Mouse (Mus musculus): ENCODE measurements around the gene Capn1. TPM values are rescaled to one million over a fixed set of nuclear protein-coding genes. Genes with fewer than 3 reads are reported as not detected.

The Capn1 gene
- polyA plus RNA-seq, 1 experiment from 2014 or later = 4.4 TPM

DNA sequence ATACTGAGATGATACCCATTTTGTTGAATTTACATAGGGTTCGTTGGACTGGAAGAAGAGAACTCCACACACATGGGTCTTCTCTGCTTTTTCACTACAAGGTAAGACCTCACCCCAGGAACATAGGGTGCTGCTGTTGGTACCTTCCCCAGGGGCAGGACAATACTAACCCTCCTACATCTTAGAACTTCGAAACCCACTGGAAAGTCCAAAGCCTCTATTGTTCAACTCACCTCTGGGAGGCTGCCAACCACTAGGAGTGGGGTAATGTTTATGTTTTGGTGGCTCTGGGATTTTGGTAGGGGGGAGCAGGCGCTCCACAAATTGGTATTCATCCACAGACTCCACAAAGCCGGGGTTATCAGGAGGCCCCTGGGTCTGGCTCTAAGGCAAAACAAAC is 41.0 kb upstream of the Capn1 start:
- Histone ChIP-seq H3K9ac (ENCODE audit: low read length) (peak overlapping the region; percentile 69), H3K27me3 (ENCODE audit: control insufficient read depth, insufficient read depth, low read length) (no peaks in the 10 kb centered on the region), H3K27ac (ENCODE audit: low read depth, low read length) (no peak overlapping the region), H3K4me2 (ENCODE audit: low read depth) (peak overlapping the region; percentile 45), H3K4me1 (ENCODE audit: control insufficient read depth, insufficient read depth, low read length) (peaks cover 11% of the 10 kb centered on the region; the same call in 1 of the 2 replicates), H3K36me3 (ENCODE audit: control insufficient read depth, insufficient read depth, low read length) (peaks cover 12% of the 10 kb centered on the region), H3K4me3 (ENCODE audit: low read depth, low read length) (peak overlapping the region; percentile 77), H3K9me3 (ENCODE audit: control insufficient read depth, low read length) (no peaks in the 10 kb centered on the region)
- DNase-seq (ENCODE audit: low spot score) (no peak), ATAC-seq (ENCODE audit: insufficient read depth, low FRiP score, low TSS enrichment) (no peak)
- 68% methylated on average over 4 of the region's 4 CpGs for WGBS

DNA sequence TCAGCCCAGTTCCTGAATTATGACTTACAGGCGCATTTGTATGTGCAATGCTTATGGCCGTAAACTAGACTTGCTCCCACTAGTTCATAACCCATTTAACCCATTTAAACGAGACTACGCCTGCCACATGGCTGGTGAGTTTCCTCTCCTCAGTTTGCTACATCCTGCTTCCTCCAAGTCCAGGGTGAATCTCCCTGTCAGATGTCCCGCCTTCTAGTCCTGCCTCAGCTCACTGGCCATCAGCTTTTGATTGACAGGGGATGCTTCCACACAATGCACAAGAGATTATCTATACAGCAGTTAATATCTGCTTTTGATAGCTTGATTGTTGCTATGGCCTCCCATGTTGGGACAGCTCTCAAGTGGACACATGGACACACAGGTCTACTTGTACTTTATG is 38.6 kb upstream of the Capn1 start:
- 92% methylated on average over 5 of the region's 5 CpGs for WGBS
- no peak overlapping the region for H3K4me3 ChIP-seq (ENCODE audit: low read depth, low read length)
- no peak overlapping the region for H3K9ac ChIP-seq (ENCODE audit: low read length)
- no peak for ATAC-seq (ENCODE audit: insufficient read depth, low FRiP score, low TSS enrichment)
- no peak overlapping the region for H3K27ac ChIP-seq (ENCODE audit: low read depth, low read length)
- no peaks in the 10 kb centered on the region for H3K9me3 ChIP-seq (ENCODE audit: control insufficient read depth, low read length)
- no peaks in the 10 kb centered on the region for H3K27me3 ChIP-seq (ENCODE audit: control insufficient read depth, insufficient read depth, low read length)
- no peak overlapping the region for H3K4me2 ChIP-seq (ENCODE audit: low read depth)
- peaks cover 10% of the 10 kb centered on the region; the same call in 1 of the 2 replicates for H3K4me1 ChIP-seq (ENCODE audit: control insufficient read depth, insufficient read depth, low read length)
- no peak for DNase-seq (ENCODE audit: low spot score)
- peaks cover 27% of the 10 kb centered on the region for H3K36me3 ChIP-seq (ENCODE audit: control insufficient read depth, insufficient read depth, low read length)

DNA sequence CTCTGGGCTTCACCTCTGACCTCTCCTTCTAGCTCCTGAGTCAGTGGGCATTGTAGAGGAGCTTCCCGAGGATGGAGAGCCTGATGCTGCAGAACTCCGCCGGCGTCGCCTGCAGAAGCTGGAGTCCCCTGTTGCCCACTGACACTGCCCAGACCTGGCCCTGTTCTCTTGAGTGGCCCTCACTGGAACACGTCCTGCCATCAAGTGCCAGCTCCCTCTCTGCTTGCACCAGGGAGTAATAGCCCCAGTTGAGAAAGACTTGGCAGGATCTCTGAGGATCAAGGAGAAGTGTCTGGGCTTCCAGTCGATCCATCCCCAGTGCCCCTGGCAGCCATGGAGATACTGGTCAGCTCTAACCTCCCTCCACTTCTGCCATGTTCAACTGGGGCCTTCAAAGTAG is 36.8 kb upstream of the Capn1 start:
- Histone ChIP-seq H3K9ac (ENCODE audit: low read length) (no peak overlapping the region), H3K4me3 (ENCODE audit: low read depth, low read length) (no peak overlapping the region), H3K27me3 (ENCODE audit: control insufficient read depth, insufficient read depth, low read length) (no peaks in the 10 kb centered on the region), H3K4me2 (ENCODE audit: low read depth) (no peak overlapping the region), H3K4me1 (ENCODE audit: control insufficient read depth, insufficient read depth, low read length) (peaks cover 8% of the 10 kb centered on the region; the same call in 1 of the 2 replicates), H3K36me3 (ENCODE audit: control insufficient read depth, insufficient read depth, low read length) (peaks cover 34% of the 10 kb centered on the region), H3K27ac (ENCODE audit: low read depth, low read length) (no peak overlapping the region), H3K9me3 (ENCODE audit: control insufficient read depth, low read length) (no peaks in the 10 kb centered on the region)
- WGBS = 92% methylated on average over 7 of the region's 7 CpGs
- no peak for ATAC-seq (ENCODE audit: insufficient read depth, low FRiP score, low TSS enrichment)
- DNase-seq (ENCODE audit: low spot score) = no peak

DNA sequence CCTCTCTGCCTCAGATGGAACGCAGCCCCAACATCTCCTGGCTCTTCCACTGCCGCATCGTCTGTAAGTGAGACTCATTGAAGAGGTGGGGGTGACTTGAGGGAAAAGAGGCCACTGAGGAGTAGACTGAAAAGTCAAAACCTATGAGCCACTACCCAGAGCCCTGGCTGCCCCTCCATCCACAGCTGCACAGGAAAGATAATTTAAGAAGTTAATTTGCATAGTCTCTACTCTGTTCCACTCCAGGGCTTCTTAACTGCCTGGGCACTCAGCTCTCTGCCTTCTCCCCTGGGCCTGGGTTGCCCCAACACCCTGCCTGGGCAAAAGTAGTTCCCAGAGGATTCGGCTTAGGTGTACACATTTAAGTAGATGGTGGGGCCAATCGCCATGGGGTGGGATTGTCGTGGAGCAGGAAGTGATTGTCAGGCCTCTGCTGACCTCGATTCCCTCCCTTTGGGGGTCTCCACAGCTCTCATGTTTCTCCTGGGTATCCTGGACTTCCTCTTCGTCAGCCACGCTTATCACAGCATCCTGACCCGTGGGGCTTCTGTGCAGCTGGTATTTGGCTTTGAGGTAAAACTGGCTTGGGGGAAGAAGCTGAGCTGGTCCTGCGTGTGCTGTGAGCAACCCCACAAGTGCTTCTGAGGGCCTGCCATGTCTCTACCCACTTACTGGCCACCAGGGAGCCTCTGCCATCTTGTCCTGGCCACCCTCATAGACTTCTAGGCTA is 33.1 kb upstream of the Capn1 start:
- 92% methylated on average over 11 of the region's 11 CpGs for WGBS
- Histone ChIP-seq H3K4me1 (ENCODE audit: control insufficient read depth, insufficient read depth, low read length) (peaks cover 10% of the 10 kb centered on the region), H3K4me3 (ENCODE audit: low read depth, low read length) (no peak overlapping the region), H3K9ac (ENCODE audit: low read length) (no peak overlapping the region), H3K27ac (ENCODE audit: low read depth, low read length) (no peak overlapping the region), H3K9me3 (ENCODE audit: control insufficient read depth, low read length) (no peaks in the 10 kb centered on the region), H3K4me2 (ENCODE audit: low read depth) (no peak overlapping the region), H3K36me3 (ENCODE audit: control insufficient read depth, insufficient read depth, low read length) (peaks cover 27% of the 10 kb centered on the region), H3K27me3 (ENCODE audit: control insufficient read depth, insufficient read depth, low read length) (no peaks in the 10 kb centered on the region)
- ATAC-seq (ENCODE audit: insufficient read depth, low FRiP score, low TSS enrichment) (no peak), DNase-seq (ENCODE audit: low spot score) (no peak)

DNA sequence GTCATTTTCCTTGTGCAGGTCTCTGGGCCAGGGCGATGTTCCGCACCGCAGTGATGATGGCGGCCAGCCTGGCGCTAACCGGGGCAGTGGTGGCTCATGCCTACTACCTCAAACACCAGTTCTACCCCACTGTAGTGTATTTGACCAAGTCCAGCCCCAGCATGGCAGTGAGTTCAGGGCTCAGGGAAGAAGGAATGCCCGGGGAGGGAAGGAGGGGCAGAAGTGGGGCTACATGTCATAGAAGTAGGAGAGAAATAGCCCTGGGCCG is 32.1 kb upstream of the Capn1 start:
- H3K4me1 ChIP-seq (ENCODE audit: control insufficient read depth, insufficient read depth, low read length) = peaks cover 10% of the 10 kb centered on the region
- peaks cover 25% of the 10 kb centered on the region for H3K36me3 ChIP-seq (ENCODE audit: control insufficient read depth, insufficient read depth, low read length)
- H3K27me3 ChIP-seq (ENCODE audit: control insufficient read depth, insufficient read depth, low read length) = no peaks in the 10 kb centered on the region
- peak overlapping the region; percentile 92 for H3K4me2 ChIP-seq (ENCODE audit: low read depth)
- peak overlapping the region; percentile 93 for H3K4me3 ChIP-seq (ENCODE audit: low read depth, low read length)
- H3K9ac ChIP-seq (ENCODE audit: low read length) = peak overlapping the region; percentile 93
- WGBS = 87% methylated on average over 8 of the region's 8 CpGs
- ATAC-seq (ENCODE audit: insufficient read depth, low FRiP score, low TSS enrichment) = no peak
- no peak for DNase-seq (ENCODE audit: low spot score)
- H3K27ac ChIP-seq (ENCODE audit: low read depth, low read length) = no peak overlapping the region
- H3K9me3 ChIP-seq (ENCODE audit: control insufficient read depth, low read length) = no peaks in the 10 kb centered on the region

DNA sequence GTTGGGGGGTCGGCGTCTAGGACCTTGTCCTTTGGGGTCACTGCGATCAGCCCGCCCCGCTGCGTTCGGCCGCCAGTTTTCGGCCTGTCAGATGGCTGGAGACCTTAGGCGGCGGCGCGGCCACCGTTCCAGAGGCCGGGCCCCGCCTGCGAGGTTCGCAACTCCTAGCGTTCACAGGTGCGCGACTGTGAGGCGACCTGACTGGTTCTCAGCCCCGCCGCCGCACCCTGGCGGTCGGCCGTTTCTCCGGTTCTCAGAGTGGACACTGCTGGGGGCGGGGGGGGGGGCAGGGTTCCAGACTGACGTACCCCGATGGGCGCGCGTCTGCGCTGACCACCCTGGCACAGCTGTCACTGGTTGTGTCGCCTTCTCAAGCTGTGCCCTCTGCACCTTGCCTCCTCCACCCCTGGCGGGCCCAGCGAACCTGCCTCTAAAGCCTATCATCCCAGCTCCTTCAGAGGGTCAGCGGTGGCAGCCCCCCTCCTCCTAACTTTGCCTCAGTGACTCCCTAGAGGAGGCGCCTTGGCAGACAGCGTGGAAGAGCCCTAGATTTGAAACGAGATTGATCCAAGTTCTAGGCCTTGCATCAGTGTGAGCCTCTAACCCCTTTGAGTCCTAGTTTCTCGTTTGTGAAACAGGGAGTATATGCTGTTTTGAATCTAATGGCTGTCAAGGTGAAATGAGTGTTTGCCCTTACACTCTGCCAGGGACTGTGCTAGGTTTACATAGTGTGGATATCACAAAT is 31.6 kb upstream of the Capn1 start:
- H3K27ac ChIP-seq (ENCODE audit: low read depth, low read length) = peak overlapping the region; percentile 98
- no peaks in the 10 kb centered on the region for H3K27me3 ChIP-seq (ENCODE audit: control insufficient read depth, insufficient read depth, low read length)
- DNase-seq (ENCODE audit: low spot score) = no peak
- no peaks in the 10 kb centered on the region for H3K9me3 ChIP-seq (ENCODE audit: control insufficient read depth, low read length)
- peak; percentile 16 for ATAC-seq (ENCODE audit: insufficient read depth, low FRiP score, low TSS enrichment)
- peak overlapping the region; percentile 92 for H3K4me2 ChIP-seq (ENCODE audit: low read depth)
- peaks cover 24% of the 10 kb centered on the region for H3K36me3 ChIP-seq (ENCODE audit: control insufficient read depth, insufficient read depth, low read length)
- H3K4me3 ChIP-seq (ENCODE audit: low read depth, low read length) = peak overlapping the region; percentile 93
- peaks cover 10% of the 10 kb centered on the region for H3K4me1 ChIP-seq (ENCODE audit: control insufficient read depth, insufficient read depth, low read length)
- 2% methylated on average over 44 of the region's 44 CpGs for WGBS
- H3K9ac ChIP-seq (ENCODE audit: low read length) = peak overlapping the region; percentile 93

DNA sequence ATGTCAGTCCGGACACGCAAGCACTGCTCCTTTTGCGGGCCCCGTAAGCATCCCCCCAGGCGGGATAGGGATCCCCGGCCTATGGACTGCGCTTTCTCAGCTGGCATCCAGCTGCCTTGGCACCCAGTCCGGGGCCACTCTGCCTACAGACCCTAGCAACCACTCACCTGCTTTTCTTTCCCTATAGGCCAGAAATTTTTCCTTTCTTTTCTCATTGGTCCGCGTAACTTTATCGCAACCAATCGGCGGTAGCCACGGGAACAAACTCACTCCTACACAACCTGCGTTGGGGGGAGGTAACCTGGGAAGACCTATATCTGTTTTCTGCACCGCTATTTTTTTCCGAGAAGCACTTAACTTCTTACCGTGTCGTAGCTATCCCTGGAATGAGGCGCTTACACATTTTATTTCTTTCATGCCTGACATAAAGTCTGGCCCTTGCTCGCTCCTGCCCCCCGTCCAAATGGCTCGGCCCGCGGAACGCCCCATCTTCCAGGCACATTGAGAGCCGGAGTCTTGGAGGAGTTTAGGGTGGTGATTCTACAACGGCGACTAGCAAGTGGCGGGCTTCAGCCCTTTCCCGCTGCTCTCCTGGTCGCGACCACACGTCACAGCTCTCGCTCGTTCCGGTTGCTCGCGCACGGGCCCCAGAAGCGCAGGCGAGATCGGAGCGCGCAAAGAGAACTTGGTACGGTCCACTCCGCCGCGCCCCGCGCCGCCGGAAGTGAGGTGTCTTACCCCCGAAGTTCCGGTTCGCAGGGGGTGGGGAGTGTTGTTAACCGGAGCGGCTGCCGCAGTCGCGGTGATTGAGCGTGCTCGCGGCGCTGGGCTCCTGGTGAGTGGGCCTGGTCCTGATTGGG is 30.8 kb upstream of the Capn1 start, which contains the start of gene Syvn1:
Syvn1 (plus strand) TSS at position 283 of the 860 bp plus-strand sequence.
- peak within 1 kb of the TSS; percentile 98 for H3K27ac ChIP-seq (ENCODE audit: low read depth, low read length)
- H3K27me3 ChIP-seq (ENCODE audit: control insufficient read depth, insufficient read depth, low read length) = no peaks in the 10 kb centered on the region
- H3K4me1 ChIP-seq (ENCODE audit: control insufficient read depth, insufficient read depth, low read length) = peaks cover 10% of the 10 kb centered on the region
- H3K9ac ChIP-seq (ENCODE audit: low read length) = peak within 1 kb of the TSS; percentile 93
- no peaks in the 10 kb centered on the region for H3K9me3 ChIP-seq (ENCODE audit: control insufficient read depth, low read length)
- peak within 1 kb of the TSS; percentile 93 for H3K4me3 ChIP-seq (ENCODE audit: low read depth, low read length)
- ATAC-seq (ENCODE audit: insufficient read depth, low FRiP score, low TSS enrichment) = peak; percentile 88
- under 1% methylated on average over 65 of the region's 65 CpGs for WGBS
- peak within 1 kb of the TSS; percentile 92 for H3K4me2 ChIP-seq (ENCODE audit: low read depth)
- peaks cover 22% of the 10 kb centered on the region for H3K36me3 ChIP-seq (ENCODE audit: control insufficient read depth, insufficient read depth, low read length)
- peak; percentile 92 for DNase-seq (ENCODE audit: low spot score)

DNA sequence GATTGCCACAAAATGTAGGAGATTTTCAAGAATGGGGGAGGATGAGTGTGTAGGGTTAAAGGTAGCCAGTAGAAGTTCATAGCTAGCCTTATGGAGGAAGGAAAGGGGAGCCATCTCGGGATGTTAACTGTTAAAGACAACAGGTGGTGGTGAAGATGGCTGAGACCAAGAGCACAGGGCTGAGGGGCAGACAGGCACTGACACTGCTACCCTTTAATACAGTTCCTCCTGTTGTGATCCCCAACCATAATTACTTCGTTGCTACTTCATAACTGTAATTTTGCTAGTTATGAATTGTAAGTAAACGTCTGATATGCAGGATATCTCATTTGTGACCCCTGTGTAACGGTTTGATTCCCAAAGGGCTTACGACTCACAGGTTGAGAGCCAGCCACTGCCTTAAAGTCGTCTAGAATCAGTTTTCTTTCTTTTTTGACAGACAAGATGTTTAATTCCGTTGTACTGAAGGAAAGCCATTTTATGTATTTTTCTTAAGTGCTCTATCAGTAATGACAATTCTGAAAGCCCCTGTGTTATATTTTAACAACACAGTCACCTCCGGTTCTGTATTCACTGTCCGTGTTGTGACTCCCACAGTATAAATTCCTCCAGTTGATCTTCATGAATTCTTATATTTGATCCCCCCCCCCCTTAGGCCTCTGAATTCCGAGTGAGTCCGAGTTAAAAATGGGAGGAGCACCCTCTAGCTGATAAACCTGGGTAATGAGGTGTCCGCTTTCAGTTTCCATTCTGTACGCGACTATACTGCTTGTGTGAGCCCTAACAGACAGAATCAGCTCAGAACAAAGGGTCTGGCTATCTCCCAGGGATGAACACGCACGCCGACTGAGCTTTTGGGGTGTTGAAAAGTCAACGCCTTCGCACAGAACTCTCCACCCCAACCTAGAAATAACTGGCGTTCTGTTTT is 29.9 kb upstream of the Capn1 start:
- DNase-seq (ENCODE audit: low spot score) (no peak), ATAC-seq (ENCODE audit: insufficient read depth, low FRiP score, low TSS enrichment) (0 out of 2 replicates have a peak, but pooled peaks have one; percentile 7)
- Histone ChIP-seq H3K27me3 (ENCODE audit: control insufficient read depth, insufficient read depth, low read length) (no peaks in the 10 kb centered on the region), H3K36me3 (ENCODE audit: control insufficient read depth, insufficient read depth, low read length) (peaks cover 17% of the 10 kb centered on the region), H3K4me1 (ENCODE audit: control insufficient read depth, insufficient read depth, low read length) (peaks cover 10% of the 10 kb centered on the region), H3K4me2 (ENCODE audit: low read depth) (peak overlapping the region; percentile 92), H3K4me3 (ENCODE audit: low read depth, low read length) (peak overlapping the region; percentile 93), H3K9ac (ENCODE audit: low read length) (peak overlapping the region; percentile 93), H3K27ac (ENCODE audit: low read depth, low read length) (peak overlapping the region; percentile 98), H3K9me3 (ENCODE audit: control insufficient read depth, low read length) (no peaks in the 10 kb centered on the region)
- 22% methylated on average over 20 of the region's 20 CpGs for WGBS
